Mouse (Mus musculus): ENCODE measurements around the gene Mertk. TPM values are rescaled to one million over a fixed set of nuclear protein-coding genes. Genes with fewer than 3 reads are reported as not detected.

Gene Mertk
- total and polyA plus RNA-seq, 3 experiments, result 0.05 TPM; not detected in 2

DNA sequence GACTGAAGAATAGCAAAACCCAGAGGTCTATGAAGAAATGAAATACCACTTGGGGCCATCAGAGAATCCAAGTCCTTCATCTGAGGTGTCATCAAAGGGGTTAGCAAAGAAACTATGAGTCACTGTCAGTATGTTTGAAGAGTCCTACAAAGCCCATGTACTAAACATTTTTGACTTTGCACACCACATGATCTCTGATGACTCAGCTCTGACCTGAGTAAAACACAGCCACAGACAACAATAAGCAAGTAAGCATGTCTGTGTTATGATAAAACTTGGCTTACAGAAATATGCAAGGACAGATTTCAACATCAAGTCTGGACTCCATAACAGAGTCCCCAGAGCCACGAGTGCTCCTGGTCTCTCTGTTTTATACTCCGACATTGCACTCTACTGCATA, 134.3 kb downstream of the Mertk start:
- DNase-seq (ENCODE audit: extremely low read depth), result no peak
- Histone ChIP-seq H3K9me3 (replicated peaks; ENCODE audit: low read length) (no peaks in the 10 kb centered on the region), H3K4me3 (replicated peaks in 1 of 3; ENCODE audit: low read depth in 2 of 3, low read length in 2 of 3, poor library complexity in 1 of 3) (no peak overlapping the region), H3K9ac (ENCODE audit: insufficient read depth, low read depth) (no peak overlapping the region), H3K36me3 (replicated peaks in 1 of 2; ENCODE audit: control insufficient read depth in 1 of 2, insufficient read depth in 1 of 2, low read length in 1 of 2) (peaks cover 36 to 71% of the 10 kb centered on the region in 2 experiments), H3K27ac (ENCODE audit: insufficient read depth, low read depth) (no peak overlapping the region), H3K79me2 (replicated peaks; ENCODE audit: control insufficient read depth, extremely low read depth, insufficient read depth, poor library complexity, severe bottlenecking) (no peaks in the 10 kb centered on the region), H3K4me1 (ENCODE audit: control insufficient read depth in 1 of 2, insufficient read depth in 2 of 2) (no peaks in the 10 kb centered on the region), H3K4me2 (ENCODE audit: insufficient read depth, low read depth, poor library complexity, severe bottlenecking) (no peak overlapping the region), H3K27me3 (replicated peaks) (no peaks in the 10 kb centered on the region)
- TF ChIP-seq USF1 (IDR thresholded peaks at IDR 0.05; ENCODE audit: low read depth, low read length) (no peak), ZKSCAN1 (IDR thresholded peaks at IDR 0.05; ENCODE audit: borderline replicate concordance, low read depth, low read length) (no peak), EP300 (IDR thresholded peaks at IDR 0.05; ENCODE audit: low read length) (no peak), POLR2AphosphoS2 (IDR thresholded peaks at IDR 0.05; ENCODE audit: low read depth, low read length) (no peak), UBTF (IDR thresholded peaks at IDR 0.05; ENCODE audit: low read depth, low read length) (no peak), KAT2A (IDR thresholded peaks at IDR 0.05; ENCODE audit: insufficient replicate concordance, low read length) (no peak), ELF1 (IDR thresholded peaks at IDR 0.05; ENCODE audit: low read depth, low read length) (no peak), TCF12 (IDR thresholded peaks at IDR 0.05; ENCODE audit: low read depth, low read length) (no peak), ZC3H11A (IDR thresholded peaks at IDR 0.05; ENCODE audit: low read depth, low read length) (no peak), ZMIZ1 (IDR thresholded peaks at IDR 0.05; ENCODE audit: low read depth, low read length) (no peak), E2F4 (IDR thresholded peaks at IDR 0.05; ENCODE audit: insufficient replicate concordance, low read depth, low read length) (no peak), SIN3A (IDR thresholded peaks at IDR 0.05; ENCODE audit: low read length) (no peak), MAFK (IDR thresholded peaks at IDR 0.05; ENCODE audit: insufficient replicate concordance, low read length) (no peak), ZNF384 (IDR thresholded peaks at IDR 0.05; ENCODE audit: low read depth, low read length) (no peak), RCOR1 (conservative IDR thresholded peaks at IDR 0.05; ENCODE audit: low read depth, low read length) (no peak), PAX5 (IDR thresholded peaks at IDR 0.05; ENCODE audit: low read length) (no peak), ETS1 (conservative IDR thresholded peaks at IDR 0.05; ENCODE audit: low read depth, low read length) (no peak), RAD21 (IDR thresholded peaks at IDR 0.05; ENCODE audit: low read depth, low read length) (no peak), HCFC1 (IDR thresholded peaks at IDR 0.05; ENCODE audit: low read depth, low read length) (no peak), NELFE (IDR thresholded peaks at IDR 0.05; ENCODE audit: low read depth, low read length) (no peak)
- dilution Hi-C loops (cut with MboI; ENCODE audit: extremely low pct_ligation_motif_present, extremely low pct_unique_long_range_greater_than_20kb, low sequenced_read_pairs), result no loop called here
- in situ Hi-C loops (cut with MboI; ENCODE audit: low pct_ligation_motif_present, low pct_unique_long_range_greater_than_20kb, low sequenced_read_pairs), result no loop called here

DNA sequence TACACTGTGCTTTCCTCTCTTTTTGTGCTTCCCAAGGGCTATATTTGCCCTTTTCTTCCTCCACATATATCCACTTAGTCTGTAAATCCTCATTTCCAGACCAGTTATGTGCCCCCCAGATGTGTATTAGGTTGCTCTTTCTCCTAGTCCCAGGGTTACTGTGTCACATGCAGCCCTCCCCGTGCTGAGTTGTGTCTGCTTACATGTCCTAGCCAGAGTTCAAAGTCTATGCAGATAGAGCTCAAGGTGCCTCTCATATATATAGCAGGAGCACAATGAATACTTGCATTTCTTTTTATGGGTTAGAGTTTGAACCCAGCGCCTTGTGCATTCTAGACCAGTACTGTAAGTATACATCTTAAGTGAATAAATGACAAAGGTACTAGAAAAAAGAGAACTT, 134.7 kb downstream of the Mertk start:
- H3K27me3 ChIP-seq (replicated peaks), result no peaks in the 10 kb centered on the region
- TF ChIP-seq JUN (IDR thresholded peaks at IDR 0.05; ENCODE audit: insufficient read depth, low read depth, low read length) (no peak), SMC3 (IDR thresholded peaks at IDR 0.05; ENCODE audit: low read depth, low read length) (no peak), CHD1 (IDR thresholded peaks at IDR 0.05; ENCODE audit: low read depth, low read length) (no peak), RCOR1 (conservative IDR thresholded peaks at IDR 0.05; ENCODE audit: low read depth, low read length) (no peak), MAX (IDR thresholded peaks at IDR 0.05; ENCODE audit: low read length) (no peak), E2F4 (IDR thresholded peaks at IDR 0.05; ENCODE audit: insufficient replicate concordance, low read depth, low read length) (no peak), SIN3A (IDR thresholded peaks at IDR 0.05; ENCODE audit: low read length) (no peak), POLR2AphosphoS2 (IDR thresholded peaks at IDR 0.05; ENCODE audit: low read depth, low read length) (no peak), MAFK (IDR thresholded peaks at IDR 0.05; ENCODE audit: insufficient replicate concordance, low read length) (no peak), PAX5 (IDR thresholded peaks at IDR 0.05; ENCODE audit: low read length) (no peak), JUND (conservative IDR thresholded peaks at IDR 0.05; ENCODE audit: low read depth, low read length) (no peak), USF2 (conservative IDR thresholded peaks at IDR 0.05; ENCODE audit: low read depth, low read length) (no peak)
- peaks cover 36 to 72% of the 10 kb centered on the region in 2 experiments for H3K36me3 ChIP-seq (replicated peaks in 1 of 2; ENCODE audit: control insufficient read depth in 1 of 2, insufficient read depth in 1 of 2, low read length in 1 of 2)
- H3K4me3 ChIP-seq (replicated peaks in 1 of 3; ENCODE audit: low read depth in 2 of 3, low read length in 2 of 3, poor library complexity in 1 of 3), result no peak overlapping the region
- dilution Hi-C loops (cut with MboI; ENCODE audit: extremely low pct_ligation_motif_present, extremely low pct_unique_long_range_greater_than_20kb, low sequenced_read_pairs), result no loop called here
- no peak for DNase-seq (ENCODE audit: extremely low read depth)
- no peak overlapping the region for H3K9ac ChIP-seq (ENCODE audit: insufficient read depth, low read depth)
- no peaks in the 10 kb centered on the region for H3K4me1 ChIP-seq (ENCODE audit: control insufficient read depth in 1 of 2, insufficient read depth in 2 of 2)
- in situ Hi-C loops (cut with MboI; ENCODE audit: low pct_ligation_motif_present, low pct_unique_long_range_greater_than_20kb, low sequenced_read_pairs), result no loop called here
- H3K4me2 ChIP-seq (ENCODE audit: insufficient read depth, low read depth, poor library complexity, severe bottlenecking), result no peak overlapping the region
- no peaks in the 10 kb centered on the region for H3K9me3 ChIP-seq (replicated peaks; ENCODE audit: low read length)
- no peak overlapping the region for H3K27ac ChIP-seq (ENCODE audit: insufficient read depth, low read depth)
- no peaks in the 10 kb centered on the region for H3K79me2 ChIP-seq (replicated peaks; ENCODE audit: control insufficient read depth, extremely low read depth, insufficient read depth, poor library complexity, severe bottlenecking)
